Mouse (Mus musculus) small intestine, adult 2 months (tissue): ENCODE results near the gene Trp63. TPM values are rescaled to one million over a fixed set of nuclear protein-coding genes. Genes with fewer than 3 reads are reported as not detected.

Source experiments
- H3K27ac ChIP-seq: fragments of 200-500 bp; 2 replicates; pipeline ENCODE4 v1.5.1; 2012; ENCODE audit warnings: low read depth, low read length, control low read depth, inconsistent platforms; ENCODE audit not compliant: insufficient read depth
- H3K27me3 ChIP-seq: fragments of 200-500 bp; 2 replicates; pipeline ENCODE4 v1.6.1; 2012; ENCODE audit warnings: mild to moderate bottlenecking, moderate library complexity, low read length, inconsistent platforms; ENCODE audit not compliant: control insufficient read depth, insufficient read depth
- H3K36me3 ChIP-seq: fragments of 200-500 bp; 2 replicates; pipeline ENCODE4 v1.6.1; 2012; ENCODE audit warnings: mild to moderate bottlenecking, low read length, control low read depth, inconsistent platforms; ENCODE audit not compliant: control insufficient read depth, insufficient read depth
- H3K4me1 ChIP-seq: fragments of 200-500 bp; 2 replicates; pipeline ENCODE4 v1.6.1; 2012; ENCODE audit warnings: low read length, inconsistent platforms, mixed read lengths; ENCODE audit not compliant: control insufficient read depth, insufficient read depth, insufficient read length
- H3K4me3 ChIP-seq: fragments of 200-500 bp; 2 replicates; pipeline ENCODE4 v1.5.1; 2012; ENCODE audit warnings: low read depth, mild to moderate bottlenecking, control low read depth, inconsistent platforms, low read length, moderate library complexity
- CTCF ChIP-seq: fragments of 200-500 bp; IDR thresholded peaks from 2 replicates; pipeline ENCODE4 v1.5.1; 2012; ENCODE audit warnings: low read depth, mild to moderate bottlenecking, control low read depth, inconsistent platforms, low read length, moderate library complexity, mixed read lengths; ENCODE audit not compliant: insufficient replicate concordance, insufficient read length; ENCODE audit errors: extremely low read depth
- POLR2A ChIP-seq: fragments of 200-500 bp; IDR thresholded peaks from 2 replicates; pipeline ENCODE4 v1.6.1; 2012; ENCODE audit warnings: low read depth, mild to moderate bottlenecking, control low read depth, inconsistent platforms, low read length, moderate library complexity
- WGBS: fragments of 180-500 bp; shearing (Covaris S2); methylation state at CpG from one replicate; pipeline ENCODE4 v1.1.7; 2018; 5-methylcytosine and 5-hydroxymethylcytosine counted together
- polyA plus RNA-seq: library from polyadenylated mRNA; depleted of rRNA; stranded (reverse); fragments of >200 nt; gene quantifications from 2 replicates; pipeline ENCODE4 v1.2.3, GENCODE M21; 2012

Trp63 gene
- polyA plus RNA-seq, 1 experiment, result 0.05 TPM

GRCm38 (mm10) chr16:25934181-25934580, 250.6 kb downstream of the Trp63 start:
- 74% methylated on average over 2 of the region's 2 CpGs for WGBS
- Histone ChIP-seq H3K36me3 (no peaks in the 10 kb centered on the region), H3K4me1 (no peaks in the 10 kb centered on the region), H3K4me3 (no peak overlapping the region), H3K27ac (no peak overlapping the region), H3K27me3 (no peaks in the 10 kb centered on the region)
- no peak for TF ChIP-seq CTCF
- no peak for TF ChIP-seq POLR2A
